Mouse (Mus musculus) stomach, postnatal 0 days (tissue): Measurements from ENCODE around the gene Glrx5.

ENCODE experiments used
- CTCF ChIP-seq: IDR thresholded peaks from 2 replicates; pipeline ENCODE4 v1.5.1; 2016; ENCODE audit warnings: antibody characterized with exemption, low read depth, mild to moderate bottlenecking, moderate library complexity
- EP300 ChIP-seq: optimal IDR thresholded peaks from 2 replicates; pipeline ENCODE3; 2016; ENCODE audit warnings: antibody characterized with exemption

DNA sequence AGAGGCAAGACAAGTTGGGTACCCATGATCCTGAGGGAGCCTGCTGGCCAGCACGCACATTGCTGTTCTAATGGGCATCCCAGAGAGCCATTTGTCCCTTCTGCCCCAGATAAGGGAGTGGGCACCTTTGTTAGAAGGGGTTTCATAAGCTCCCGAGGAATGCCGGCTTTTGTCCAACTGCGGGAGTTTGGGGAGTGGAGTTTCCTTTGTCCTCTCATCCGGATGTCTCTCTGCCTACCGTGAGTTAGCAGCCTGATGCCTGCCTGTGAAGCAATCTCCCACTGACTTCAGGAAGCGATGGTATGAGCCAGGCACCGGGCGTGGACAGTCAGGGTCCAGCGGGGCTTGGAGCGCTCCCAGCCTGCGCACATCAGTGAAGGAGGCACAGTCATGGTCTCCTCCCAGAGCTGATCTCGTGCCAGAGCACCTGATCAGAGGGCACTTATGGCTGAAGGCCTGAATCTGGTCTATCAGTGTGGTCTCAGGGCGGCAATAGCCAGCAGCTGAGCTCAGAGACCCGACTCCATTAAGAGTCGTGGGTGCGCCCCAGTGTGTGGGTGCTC lies 15.9 kb downstream of the Glrx5 start:
- TF ChIP-seq EP300 (no peak), CTCF (no peak)
